Mouse (Mus musculus): ENCODE data around the gene Pip5k1c. TPM values are rescaled to one million over a fixed set of nuclear protein-coding genes. Genes with fewer than 3 reads are reported as not detected.
A peak's percentile ranks its signal among the peaks of the same experiment; 100 is the strongest.

Gene Pip5k1c
- total and polyA plus RNA-seq, 2 experiments: 7.4 to 30.1 TPM

GRCm38 (mm10) chr10:81265540-81265939 lies 27.2 kb upstream of the Pip5k1c start:
- no peaks in the 10 kb centered on the region for H3K36me3 ChIP-seq (ENCODE audit: control insufficient read depth, insufficient read depth, low read length)
- H3K27me3 ChIP-seq (ENCODE audit: control insufficient read depth, insufficient read depth, low read length): no peaks in the 10 kb centered on the region
- no peak for DNase-seq (ENCODE audit: extremely low read depth, low read depth, low spot score)
- peaks cover 8% of the 10 kb centered on the region for H3K4me1 ChIP-seq (ENCODE audit: control insufficient read depth, insufficient read depth, low read length)
- peaks cover 12% of the 10 kb centered on the region for H3K79me2 ChIP-seq (ENCODE audit: control insufficient read depth, insufficient read depth, low read length)
- H3K4me3 ChIP-seq (ENCODE audit: insufficient read depth, low read depth, low read length): no peak overlapping the region
- no peak overlapping the region for H3K9ac ChIP-seq (ENCODE audit: low read depth, low read length)
- WGBS: 98% methylated on average over 8 of the region's 8 CpGs
- H3K27ac ChIP-seq (replicated peaks; ENCODE audit: insufficient read depth, low read depth, low read length): no peak overlapping the region
- no peak for TF ChIP-seq POLR2A (IDR thresholded peaks at IDR 0.05; ENCODE audit: extremely low read depth, insufficient read depth, low read length)
- no peak for TF ChIP-seq CTCF (IDR thresholded peaks at IDR 0.05; ENCODE audit: low read depth, low read length)

GRCm38 (mm10) chr10:81266211-81267105 lies 26.3 kb upstream of the Pip5k1c start, which contains the start of the genes Mrpl54 and Apba3:
Mrpl54 (minus strand) TSS chr10:81266934.
Apba3 (plus strand) TSS chr10:81266960.
- Histone ChIP-seq H3K4me1 (ENCODE audit: control insufficient read depth, insufficient read depth, low read length) (peaks cover 8% of the 10 kb centered on the region), H3K79me2 (ENCODE audit: control insufficient read depth, insufficient read depth, low read length) (peaks cover 12% of the 10 kb centered on the region), H3K36me3 (ENCODE audit: control insufficient read depth, insufficient read depth, low read length) (no peaks in the 10 kb centered on the region; the same call in 1 of the 2 replicates), H3K9ac (ENCODE audit: low read depth, low read length) (peak within 1 kb of the TSS; percentile 85), H3K27ac (replicated peaks; ENCODE audit: insufficient read depth, low read depth, low read length) (peak within 1 kb of the TSS; percentile 98), H3K4me3 (ENCODE audit: insufficient read depth, low read depth, low read length) (peak within 1 kb of the TSS; percentile 86), H3K27me3 (ENCODE audit: control insufficient read depth, insufficient read depth, low read length) (no peaks in the 10 kb centered on the region)
- peak; percentile 83 for DNase-seq (ENCODE audit: extremely low read depth, low read depth, low spot score)
- TF ChIP-seq POLR2A (IDR thresholded peaks at IDR 0.05; ENCODE audit: extremely low read depth, insufficient read depth, low read length) (peak; percentile 54), CTCF (IDR thresholded peaks at IDR 0.05; ENCODE audit: low read depth, low read length) (no peak)
- under 1% methylated on average over 48 of the region's 48 CpGs for WGBS

GRCm38 (mm10) chr10:81268056-81268455 lies 24.7 kb upstream of the Pip5k1c start:
- peak overlapping the region; percentile 88 for H3K9ac ChIP-seq (ENCODE audit: low read depth, low read length)
- H3K4me1 ChIP-seq (ENCODE audit: control insufficient read depth, insufficient read depth, low read length): peaks cover 8% of the 10 kb centered on the region
- peak overlapping the region; percentile 86 for H3K27ac ChIP-seq (replicated peaks; ENCODE audit: insufficient read depth, low read depth, low read length)
- WGBS: 2% methylated on average over 23 of the region's 23 CpGs
- H3K36me3 ChIP-seq (ENCODE audit: control insufficient read depth, insufficient read depth, low read length): peaks cover 2% of the 10 kb centered on the region; the same call in 1 of the 2 replicates
- peak overlapping the region; percentile 76 for H3K4me3 ChIP-seq (ENCODE audit: insufficient read depth, low read depth, low read length)
- peak; percentile 93 for TF ChIP-seq POLR2A (IDR thresholded peaks at IDR 0.05; ENCODE audit: extremely low read depth, insufficient read depth, low read length)
- no peak for TF ChIP-seq CTCF (IDR thresholded peaks at IDR 0.05; ENCODE audit: low read depth, low read length)
- H3K27me3 ChIP-seq (ENCODE audit: control insufficient read depth, insufficient read depth, low read length): no peaks in the 10 kb centered on the region
- H3K79me2 ChIP-seq (ENCODE audit: control insufficient read depth, insufficient read depth, low read length): peaks cover 12% of the 10 kb centered on the region
- peak; percentile 93 for DNase-seq (ENCODE audit: extremely low read depth, low read depth, low spot score)

GRCm38 (mm10) chr10:81268643-81269412 lies 23.9 kb upstream of the Pip5k1c start:
- peak overlapping the region; percentile 86 for H3K27ac ChIP-seq (replicated peaks; ENCODE audit: insufficient read depth, low read depth, low read length)
- no peak for DNase-seq (ENCODE audit: extremely low read depth, low read depth, low spot score)
- H3K36me3 ChIP-seq (ENCODE audit: control insufficient read depth, insufficient read depth, low read length): peaks cover 2% of the 10 kb centered on the region; the same call in 1 of the 2 replicates
- peak overlapping the region; percentile 76 for H3K4me3 ChIP-seq (ENCODE audit: insufficient read depth, low read depth, low read length)
- H3K9ac ChIP-seq (ENCODE audit: low read depth, low read length): peak overlapping the region; percentile 88
- peaks cover 12% of the 10 kb centered on the region for H3K79me2 ChIP-seq (ENCODE audit: control insufficient read depth, insufficient read depth, low read length)
- 64% methylated on average over 16 of the region's 16 CpGs for WGBS
- no peak for TF ChIP-seq POLR2A (IDR thresholded peaks at IDR 0.05; ENCODE audit: extremely low read depth, insufficient read depth, low read length)
- no peaks in the 10 kb centered on the region for H3K27me3 ChIP-seq (ENCODE audit: control insufficient read depth, insufficient read depth, low read length)
- peaks cover 8% of the 10 kb centered on the region for H3K4me1 ChIP-seq (ENCODE audit: control insufficient read depth, insufficient read depth, low read length)

GRCm38 (mm10) chr10:81272356-81272755 lies 20.4 kb upstream of the Pip5k1c start:
- H3K36me3 ChIP-seq (ENCODE audit: control insufficient read depth, insufficient read depth, low read length): peaks cover 2% of the 10 kb centered on the region; the same call in 1 of the 2 replicates
- H3K27me3 ChIP-seq (ENCODE audit: control insufficient read depth, insufficient read depth, low read length): no peaks in the 10 kb centered on the region
- H3K79me2 ChIP-seq (ENCODE audit: control insufficient read depth, insufficient read depth, low read length): peaks cover 12% of the 10 kb centered on the region
- peaks cover 8% of the 10 kb centered on the region for H3K4me1 ChIP-seq (ENCODE audit: control insufficient read depth, insufficient read depth, low read length)
- WGBS: 95% methylated on average over 21 of the region's 21 CpGs
- no peak overlapping the region for H3K4me3 ChIP-seq (ENCODE audit: insufficient read depth, low read depth, low read length)
- no peak for DNase-seq (ENCODE audit: extremely low read depth, low read depth, low spot score)
- H3K9ac ChIP-seq (ENCODE audit: low read depth, low read length): no peak overlapping the region
- TF ChIP-seq CTCF (IDR thresholded peaks at IDR 0.05; ENCODE audit: low read depth, low read length): no peak
- TF ChIP-seq POLR2A (IDR thresholded peaks at IDR 0.05; ENCODE audit: extremely low read depth, insufficient read depth, low read length): no peak
- H3K27ac ChIP-seq (replicated peaks; ENCODE audit: insufficient read depth, low read depth, low read length): no peak overlapping the region

Data from liver, adult 2 months (tissue).